8 mouse cellular contexts compared by ENCODE assay signal in the genomic region with DNA sequence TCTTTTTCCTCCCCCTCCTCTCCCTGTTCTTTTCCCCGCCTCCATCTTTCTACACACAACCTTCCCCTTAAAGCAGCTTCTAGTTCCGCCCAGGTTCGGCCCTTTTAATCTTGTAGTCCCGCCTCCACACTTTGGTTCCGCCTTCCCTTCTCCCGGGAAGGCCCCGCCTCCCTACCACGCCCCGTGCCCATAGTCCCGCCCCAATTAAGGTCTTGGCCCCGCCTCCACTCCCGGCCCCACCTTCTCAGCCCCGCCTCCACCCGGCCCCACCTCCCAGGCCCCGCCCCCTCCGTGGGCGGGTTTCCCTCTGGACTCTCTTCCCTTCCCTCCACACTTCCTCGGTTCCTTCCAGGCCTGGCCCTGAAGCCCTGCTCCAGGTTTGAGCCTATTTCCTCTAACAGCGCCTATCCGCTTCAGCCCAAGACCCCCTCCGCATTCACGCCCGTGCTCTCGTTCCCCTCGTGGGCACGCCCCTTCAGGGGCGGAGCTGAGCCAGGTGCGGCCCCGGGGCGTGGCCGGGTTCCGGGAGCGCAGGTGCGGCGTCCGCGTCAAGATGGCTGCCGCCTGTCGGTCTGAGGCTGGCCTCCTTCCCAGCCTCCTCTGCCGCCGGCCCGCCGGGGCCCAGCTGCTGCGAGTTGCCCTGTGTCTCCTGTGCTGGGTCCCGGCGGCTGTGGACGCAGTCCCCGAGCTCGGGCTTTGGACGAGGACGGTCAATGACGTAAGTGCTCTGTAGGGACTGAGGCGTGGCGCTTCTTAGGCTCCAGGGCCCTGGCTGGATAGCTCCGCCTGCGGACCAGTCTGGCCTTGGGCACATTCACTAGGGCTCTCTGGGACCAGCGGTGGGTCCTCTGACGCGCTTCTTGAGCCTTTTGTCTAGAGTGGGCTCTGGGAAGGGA. TPM values are rescaled to one million over a fixed set of nuclear protein-coding genes. Genes with fewer than 3 reads are reported as not detected.
DNase-seq lines count a peak whose midpoint lies in the region; ATAC-seq lines count a peak whose summit lies in the region.

A gene (plus strand): TSS at position 333 of the 896 bp plus-strand sequence.

- H3K4me3 ChIP-seq in hindbrain, embryonic 15.5 days, result peak within 1 kb of the TSS; percentile 73

- no peaks in the 10 kb centered on the region for H3K36me3 ChIP-seq in hindbrain, embryonic 15.5 days

- H3K9me3 ChIP-seq in hindbrain, embryonic 15.5 days, result no peaks in the 10 kb centered on the region

- H3K4me2 ChIP-seq in hindbrain, embryonic 15.5 days, result peak within 1 kb of the TSS; percentile 83

- H3K27ac ChIP-seq in hindbrain, embryonic 15.5 days (replicated peaks), result peak within 1 kb of the TSS; percentile 92

- ATAC-seq in hindbrain, embryonic 15.5 days (ENCODE audit: low FRiP score, low read depth), result peak; percentile 95

- peaks cover 21% of the 10 kb centered on the region for H3K4me1 ChIP-seq in hindbrain, embryonic 15.5 days (replicated peaks)

- under 1% methylated on average over 57 of the region's 59 CpGs for WGBS in hindbrain, embryonic 15.5 days

- no peaks in the 10 kb centered on the region for H3K27me3 ChIP-seq in hindbrain, embryonic 15.5 days

- peak within 1 kb of the TSS; percentile 83 for H3K9ac ChIP-seq in hindbrain, embryonic 15.5 days

- peak; percentile 94 for DNase-seq in T-cell, adult 2 months (ENCODE audit: low spot score)
- peak; percentile 98 to 99 for DNase-seq in cerebellum, postnatal 36 days
- peak; percentile 95 to 97 for DNase-seq in frontal cortex, postnatal 36 days (ENCODE audit: low spot score in 2 of 2)
- peak; percentile 92 for DNase-seq in left cerebral cortex, adult 11 months (ENCODE audit: low spot score)
- peak; percentile 94 to 97 for DNase-seq in lung, postnatal 4 days
- peak; percentile 94 for DNase-seq in retina, postnatal 7 days (ENCODE audit: low read depth, low spot score)
- peak; percentile 97 for DNase-seq in urinary bladder, adult 2 months (ENCODE audit: low spot score)

RNA-seq across cellular contexts. Expression of the gene that starts here (rescaled TPM):
- 34.1 and 38.9 TPM in 2 replicates for polyA plus RNA-seq in hindbrain, embryonic 15.5 days (2015; fragmentation: Nextera tagmentation; extraction: Ambion mirVana)
- 35.2 and 35.6 TPM in 2 replicates for polyA plus RNA-seq in urinary bladder, adult 2 months (2012; rRNA removed)

Comparison
In these comparisons a context has a peak if more than half of its experiments do, and no peak if none do; other contexts are left out.
1. Peak in every context shown above with its lines: DNase-seq, ATAC-seq, H3K4me3 ChIP-seq and H3K27ac ChIP-seq.